Mouse (Mus musculus) liver, adult 2 months (tissue): Measurements from ENCODE around the gene Luzp1. TPM values are rescaled to one million over a fixed set of nuclear protein-coding genes. Genes with fewer than 3 reads are reported as not detected.

Experiments used
- DNase-seq: peaks from one replicate; pipeline ENCODE4 v3.0.0-alpha.2; 2011; ENCODE audit warnings: low read depth, low spot score; ENCODE audit errors: extremely low read depth
- H3K27ac ChIP-seq: fragments of 200-500 bp; replicated peaks from 2 replicates; pipeline ENCODE4 v1.5.1; 2012; ENCODE audit warnings: low read depth, mild to moderate bottlenecking, control low read depth, inconsistent platforms, low read length; ENCODE audit not compliant: insufficient read depth
- H3K27me3 ChIP-seq: fragments of 200-500 bp; 2 replicates; pipeline ENCODE4 v1.6.1; 2012; ENCODE audit warnings: mild to moderate bottlenecking, moderate library complexity, low read length, inconsistent platforms; ENCODE audit not compliant: control insufficient read depth, insufficient read depth
- H3K36me3 ChIP-seq: fragments of 200-500 bp; 2 replicates; pipeline ENCODE4 v1.6.1; 2012; ENCODE audit warnings: low read length, inconsistent platforms; ENCODE audit not compliant: control insufficient read depth, insufficient read depth
- H3K4me1 ChIP-seq: fragments of 200-500 bp; 2 replicates; pipeline ENCODE4 v1.6.1; 2011; ENCODE audit warnings: low read length; ENCODE audit not compliant: control insufficient read depth, insufficient read depth
- H3K4me3 ChIP-seq: fragments of 200-500 bp; 2 replicates; pipeline ENCODE4 v1.5.1; 2011; ENCODE audit warnings: low read depth, mild to moderate bottlenecking, control low read depth, low read length, moderate library complexity; ENCODE audit not compliant: insufficient read depth
- H3K79me2 ChIP-seq: fragments of 200-500 bp; 2 replicates; pipeline ENCODE4 v1.6.1; 2012; ENCODE audit warnings: inconsistent platforms, mild to moderate bottlenecking, low read length, moderate library complexity; ENCODE audit not compliant: control insufficient read depth, insufficient read depth
- H3K9ac ChIP-seq: fragments of 200-500 bp; 2 replicates; pipeline ENCODE4 v1.6.1; 2012; ENCODE audit warnings: low read depth, mild to moderate bottlenecking, control low read depth, inconsistent platforms, low read length
- CTCF ChIP-seq: fragments of 200-500 bp; IDR thresholded peaks from 2 replicates; pipeline ENCODE4 v1.5.1; 2011; ENCODE audit warnings: low read depth, low read length, control low read depth
- POLR2A ChIP-seq: fragments of 200-500 bp; IDR thresholded peaks from 2 replicates; pipeline ENCODE4 v1.6.1; 2011; ENCODE audit warnings: low read length, control low read depth; ENCODE audit not compliant: insufficient read depth; ENCODE audit errors: extremely low read depth
- WGBS: fragments of 180-500 bp; shearing (Covaris S2); methylation state at CpG from one replicate; pipeline ENCODE4 v1.1.7; 2018; 5-methylcytosine and 5-hydroxymethylcytosine counted together
- polyA plus RNA-seq: library from polyadenylated mRNA; depleted of rRNA; stranded (reverse); fragments of >200 nt; gene quantifications from 2 replicates; pipeline ENCODE4 v1.2.3, GENCODE M21; 2012
- total RNA-seq: library from RNA; depleted of rRNA; stranded (reverse); fragments of >200 nt; gene quantifications from 2 replicates; pipeline ENCODE4 v1.2.3, GENCODE M21; 2014

Gene Luzp1
- total and polyA plus RNA-seq, 2 experiments = 3.3 to 6.8 TPM

DNA sequence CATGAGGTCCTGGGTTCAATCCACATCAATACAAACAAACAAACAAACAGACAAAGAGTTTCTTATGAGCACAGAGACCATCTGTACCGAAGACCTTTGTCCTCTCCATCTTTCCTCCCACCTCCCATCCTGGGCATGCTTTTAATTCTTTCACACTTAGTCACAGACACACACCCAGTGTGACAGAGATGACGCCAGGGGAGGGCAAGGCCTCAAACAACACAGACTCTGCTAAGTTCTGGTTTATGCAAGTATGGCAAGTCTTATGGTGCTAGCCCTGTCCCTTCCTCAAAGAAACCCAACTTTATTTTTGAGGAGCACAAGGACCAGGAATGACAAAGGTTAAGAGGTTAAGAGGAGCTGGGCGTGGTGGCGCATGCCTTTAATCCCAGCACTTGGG, 19.3 kb upstream of the Luzp1 start:
- H3K4me1 ChIP-seq = peaks cover 12% of the 10 kb centered on the region
- H3K4me3 ChIP-seq = no peak overlapping the region
- TF ChIP-seq POLR2A (no peak), CTCF (no peak)
- H3K36me3 ChIP-seq = no peaks in the 10 kb centered on the region
- no peaks in the 10 kb centered on the region for H3K79me2 ChIP-seq
- no peak overlapping the region for H3K9ac ChIP-seq
- no peak overlapping the region for H3K27ac ChIP-seq
- no peak for DNase-seq
- WGBS = 87% methylated on average over 4 of the region's 4 CpGs
- H3K27me3 ChIP-seq = no peaks in the 10 kb centered on the region

GRCm38 (mm10) chr4:136451564-136451963, 18.0 kb upstream of the Luzp1 start:
- Histone ChIP-seq H3K36me3 (no peaks in the 10 kb centered on the region), H3K4me1 (peaks cover 12% of the 10 kb centered on the region), H3K27ac (peak overlapping the region; percentile 86), H3K27me3 (no peaks in the 10 kb centered on the region), H3K79me2 (no peaks in the 10 kb centered on the region), H3K9ac (no peak overlapping the region), H3K4me3 (no peak overlapping the region)
- TF ChIP-seq CTCF = no peak
- DNase-seq = peak; percentile 86
- 5% methylated on average over 6 of the region's 6 CpGs for WGBS

- 44% methylated on average over 3 of the region's 3 CpGs for WGBS
- no peak for TF ChIP-seq POLR2A
- no peak for TF ChIP-seq CTCF
- H3K9ac ChIP-seq = no peak overlapping the region
- H3K36me3 ChIP-seq = no peaks in the 10 kb centered on the region
- H3K79me2 ChIP-seq = no peaks in the 10 kb centered on the region
- no peaks in the 10 kb centered on the region for H3K27me3 ChIP-seq
- peak; percentile 74 for DNase-seq
- H3K4me3 ChIP-seq = no peak overlapping the region
- H3K4me1 ChIP-seq = peaks cover 12% of the 10 kb centered on the region
- H3K27ac ChIP-seq = peak overlapping the region; percentile 86
Observed at GRCm38 (mm10) chr4:136452286-136452685, 17.3 kb upstream of the Luzp1 start.

DNA sequence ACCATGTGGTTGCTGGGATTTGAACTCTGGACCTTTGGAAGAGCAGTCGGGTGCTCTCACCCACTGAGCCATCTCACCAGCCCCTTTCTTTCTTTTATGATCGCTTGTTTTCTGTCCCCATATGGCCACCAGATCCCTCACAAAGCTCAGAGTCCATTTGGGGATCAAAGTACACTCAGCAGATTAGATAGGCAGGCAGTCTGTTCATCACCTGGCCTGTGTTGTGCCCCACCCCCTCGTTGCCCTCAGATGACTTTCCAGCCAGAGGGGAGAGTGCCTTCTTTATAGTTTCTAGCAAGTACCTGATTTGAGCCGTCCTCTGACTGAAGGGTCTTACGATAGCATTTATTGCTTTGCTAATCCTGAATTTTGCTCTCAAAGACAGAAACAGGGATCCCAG, 16.8 kb upstream of the Luzp1 start:
- Histone ChIP-seq H3K36me3 (no peaks in the 10 kb centered on the region), H3K9ac (no peak overlapping the region), H3K79me2 (no peaks in the 10 kb centered on the region), H3K4me1 (peaks cover 12% of the 10 kb centered on the region), H3K27ac (peak overlapping the region; percentile 54), H3K27me3 (no peaks in the 10 kb centered on the region), H3K4me3 (no peak overlapping the region)
- 23% methylated on average over 5 of the region's 5 CpGs for WGBS
- TF ChIP-seq CTCF = no peak
- no peak for TF ChIP-seq POLR2A
- DNase-seq = peak; percentile 93

DNA sequence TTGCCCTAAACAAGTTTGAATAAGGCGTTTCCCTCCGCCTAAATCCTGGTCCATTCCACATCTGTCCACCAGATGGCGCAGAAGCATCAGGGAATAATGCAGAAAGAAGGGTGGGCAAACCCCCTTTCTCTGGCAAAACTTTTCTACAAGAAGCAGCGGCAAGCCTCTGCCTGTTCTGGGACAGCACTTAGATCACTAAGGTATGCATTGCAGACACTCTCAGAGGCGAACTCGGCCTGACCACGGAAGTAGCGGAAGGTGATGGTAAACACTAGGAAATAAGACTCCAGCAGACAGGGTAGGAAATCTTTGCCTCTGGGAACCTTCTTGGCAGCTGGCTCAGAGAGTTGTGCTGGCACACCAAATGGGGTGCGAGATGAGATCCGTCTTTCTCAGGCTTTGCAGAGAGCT, 14.7 kb upstream of the Luzp1 start:
- DNase-seq = peak; percentile 43

DNA sequence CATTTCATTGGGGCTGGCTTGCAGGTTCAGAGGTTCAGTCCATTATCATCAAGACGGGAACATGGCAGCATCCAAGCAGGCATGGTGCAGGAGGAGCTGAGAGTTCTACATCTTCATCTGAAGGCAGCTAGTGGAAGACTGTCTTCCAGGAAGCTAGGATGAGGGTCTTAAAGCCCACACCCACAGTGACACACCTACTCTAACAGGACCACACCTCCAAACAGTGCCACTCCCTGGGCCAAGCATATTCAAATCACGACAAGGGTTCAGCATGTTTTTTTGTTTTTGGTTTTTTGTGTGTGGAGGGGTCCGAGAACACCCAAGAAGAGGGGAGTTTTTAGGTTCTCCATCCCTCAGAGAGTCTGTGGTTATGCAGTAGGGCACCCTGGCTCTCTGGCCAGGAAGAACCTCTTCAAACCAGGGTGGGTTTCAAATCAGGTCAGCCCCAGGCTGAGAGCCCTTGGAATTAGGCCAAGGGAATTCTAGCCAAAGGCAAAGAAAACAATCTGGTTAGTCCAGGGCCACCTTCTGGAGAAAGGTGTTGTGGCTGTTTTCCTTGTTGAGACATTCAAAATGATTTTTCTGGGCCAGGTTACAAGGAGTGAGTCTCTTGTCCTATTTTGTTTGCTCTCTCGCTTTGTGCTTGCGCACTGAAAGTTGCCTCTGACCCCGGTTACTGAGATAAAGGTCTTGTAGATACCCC, 12.9 kb upstream of the Luzp1 start:
- no peaks in the 10 kb centered on the region for H3K36me3 ChIP-seq
- WGBS = 90% methylated on average over 6 of the region's 6 CpGs
- no peak overlapping the region for H3K9ac ChIP-seq
- H3K4me3 ChIP-seq = no peak overlapping the region
- DNase-seq = no peak
- peaks cover 7% of the 10 kb centered on the region for H3K4me1 ChIP-seq
- no peaks in the 10 kb centered on the region for H3K79me2 ChIP-seq
- TF ChIP-seq POLR2A = no peak
- TF ChIP-seq CTCF = no peak
- no peak overlapping the region for H3K27ac ChIP-seq
- no peaks in the 10 kb centered on the region for H3K27me3 ChIP-seq

More for the DNA sequence above, 14.7 kb upstream of the Luzp1 start:
- Histone ChIP-seq H3K27ac (no peak overlapping the region), H3K36me3 (no peaks in the 10 kb centered on the region), H3K4me1 (peaks cover 12% of the 10 kb centered on the region), H3K4me3 (peak overlapping the region; percentile 25; the same call in 1 of the 2 replicates), H3K27me3 (no peaks in the 10 kb centered on the region), H3K79me2 (no peaks in the 10 kb centered on the region), H3K9ac (peak overlapping the region; percentile 34; the same call in 1 of the 2 replicates)
- WGBS = 10% methylated on average over 10 of the region's 10 CpGs
- TF ChIP-seq POLR2A (no peak), CTCF (peak; percentile 72)
